Mouse (Mus musculus): ENCODE measurements around the gene Cyct. TPM values are rescaled to one million over a fixed set of nuclear protein-coding genes. Genes with fewer than 3 reads are reported as not detected.

Gene Cyct
- polyA plus RNA-seq, 1 experiment: not detected

DNA sequence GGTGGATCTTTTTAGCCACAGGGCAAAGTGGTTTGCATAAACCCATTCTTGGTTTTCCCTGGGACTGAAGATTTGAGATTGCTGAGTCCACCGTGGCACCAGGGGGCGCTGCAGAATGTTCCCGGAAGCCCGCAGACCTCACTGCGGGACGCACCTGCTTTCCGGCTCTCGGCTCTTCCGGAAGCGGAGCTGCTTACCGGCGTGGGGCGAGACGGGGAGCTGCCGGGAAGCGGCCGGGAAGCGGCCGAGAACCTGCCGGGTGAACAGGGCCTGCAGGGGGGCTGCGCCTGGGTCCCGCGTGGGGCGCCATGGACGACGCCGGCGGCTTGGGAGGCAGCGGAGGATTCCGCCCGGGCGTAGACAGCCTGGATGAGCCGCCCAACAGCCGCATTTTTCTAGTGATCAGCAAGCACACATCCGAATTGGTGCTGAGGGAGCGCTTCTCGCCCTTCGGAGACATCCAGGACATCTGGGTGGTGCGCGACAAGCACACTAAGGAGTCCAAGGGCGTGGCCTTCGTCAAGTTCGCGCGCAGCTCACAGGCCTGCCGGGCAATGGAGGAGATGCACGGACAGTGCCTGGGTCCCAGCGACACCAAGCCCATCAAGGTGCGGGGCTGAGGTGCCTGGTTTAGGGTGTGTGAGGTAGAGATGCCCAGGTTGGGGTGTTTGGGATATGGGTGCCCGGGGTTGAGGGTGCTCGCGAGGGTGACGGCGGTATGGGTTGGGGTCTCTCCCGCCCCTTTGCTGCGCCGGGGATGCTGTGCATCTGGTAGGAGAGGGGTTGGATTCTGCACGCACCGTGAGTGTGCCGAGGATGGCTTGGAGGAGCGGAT lies 9.8 kb upstream of the Cyct start, which contains the start of gene Rbm45:
Gene Rbm45, plus strand, starts transcription at position 164 of the 835 bp plus-strand sequence.
- TF ChIP-seq POLR2A (IDR thresholded peaks at IDR 0.05; ENCODE audit: control insufficient read depth, extremely low read depth, insufficient read depth, low read length, poor library complexity) (peak; percentile 65; the same call in 1 of the 2 replicates), CTCF (IDR thresholded peaks at IDR 0.05; ENCODE audit: borderline replicate concordance, control insufficient read depth, extremely low read depth, insufficient read depth, low read length, poor library complexity) (peak; percentile 87; the same call in 1 of the 2 replicates)
- H3K4me1 ChIP-seq (replicated peaks; ENCODE audit: control insufficient read depth, insufficient read depth, low read length): peaks cover 6% of the 10 kb centered on the region
- under 1% methylated on average over 61 of the region's 61 CpGs for WGBS
- peaks cover 23% of the 10 kb centered on the region for H3K36me3 ChIP-seq (ENCODE audit: control insufficient read depth, insufficient read depth, low read length)
- H3K27ac ChIP-seq (ENCODE audit: control insufficient read depth, insufficient read depth, low read length): 0 out of 2 replicates have a peak within 1 kb of the TSS, but pooled peaks have one; percentile 14
- no peaks in the 10 kb centered on the region for H3K27me3 ChIP-seq (ENCODE audit: control insufficient read depth, insufficient read depth, low read length)
- DNase-seq: peak; percentile 90
- peak within 1 kb of the TSS; percentile 95 for H3K4me3 ChIP-seq (ENCODE audit: control insufficient read depth, insufficient read depth, low read length)

DNA sequence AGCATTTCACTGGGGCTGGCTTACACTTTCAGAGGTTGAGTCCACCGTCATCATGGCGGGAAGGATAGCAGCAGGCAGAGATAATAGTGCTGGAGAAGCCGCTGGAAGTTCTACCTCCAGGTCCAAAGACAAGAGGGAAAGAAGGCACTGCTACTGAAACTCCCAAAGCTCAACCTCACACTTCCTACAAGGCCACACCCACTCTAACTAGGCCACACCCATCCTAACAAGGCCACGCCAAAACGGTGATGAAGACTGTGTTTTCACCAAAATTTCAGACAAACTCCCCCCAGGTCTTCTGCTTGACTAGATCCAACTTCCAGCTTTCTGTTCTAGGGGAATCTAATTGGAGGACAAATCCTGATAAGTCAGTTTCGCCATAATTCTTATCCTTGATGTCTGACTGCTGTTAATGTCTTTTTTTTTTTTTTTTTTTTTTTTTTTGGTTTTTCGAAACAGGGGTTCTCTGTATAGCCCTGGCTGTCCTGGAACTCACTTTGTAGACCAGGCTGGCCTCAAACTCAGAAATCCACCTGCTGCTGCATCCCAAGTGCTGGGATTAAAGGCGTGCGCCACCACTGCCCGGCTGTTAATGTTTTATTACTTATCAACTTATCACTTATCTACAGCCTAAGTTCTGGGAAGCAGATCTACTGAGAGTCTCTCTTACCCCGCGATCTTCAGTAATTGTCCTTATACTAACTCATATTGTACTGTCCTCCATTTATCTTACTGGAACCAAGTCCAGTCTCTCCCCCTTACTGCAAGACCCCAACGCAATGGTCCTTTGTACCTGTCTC lies 8.8 kb upstream of the Cyct start:
- WGBS: 81% methylated on average over 13 of the region's 13 CpGs
- Histone ChIP-seq H3K4me1 (replicated peaks; ENCODE audit: control insufficient read depth, insufficient read depth, low read length) (peaks cover 6% of the 10 kb centered on the region), H3K4me3 (ENCODE audit: control insufficient read depth, insufficient read depth, low read length) (no peak overlapping the region), H3K27me3 (ENCODE audit: control insufficient read depth, insufficient read depth, low read length) (no peaks in the 10 kb centered on the region), H3K36me3 (ENCODE audit: control insufficient read depth, insufficient read depth, low read length) (peaks cover 19% of the 10 kb centered on the region), H3K27ac (ENCODE audit: control insufficient read depth, insufficient read depth, low read length) (no peak overlapping the region)
- TF ChIP-seq CTCF (IDR thresholded peaks at IDR 0.05; ENCODE audit: borderline replicate concordance, control insufficient read depth, extremely low read depth, insufficient read depth, low read length, poor library complexity): no peak
- no peak for TF ChIP-seq POLR2A (IDR thresholded peaks at IDR 0.05; ENCODE audit: control insufficient read depth, extremely low read depth, insufficient read depth, low read length, poor library complexity)
- DNase-seq: no peak

DNA sequence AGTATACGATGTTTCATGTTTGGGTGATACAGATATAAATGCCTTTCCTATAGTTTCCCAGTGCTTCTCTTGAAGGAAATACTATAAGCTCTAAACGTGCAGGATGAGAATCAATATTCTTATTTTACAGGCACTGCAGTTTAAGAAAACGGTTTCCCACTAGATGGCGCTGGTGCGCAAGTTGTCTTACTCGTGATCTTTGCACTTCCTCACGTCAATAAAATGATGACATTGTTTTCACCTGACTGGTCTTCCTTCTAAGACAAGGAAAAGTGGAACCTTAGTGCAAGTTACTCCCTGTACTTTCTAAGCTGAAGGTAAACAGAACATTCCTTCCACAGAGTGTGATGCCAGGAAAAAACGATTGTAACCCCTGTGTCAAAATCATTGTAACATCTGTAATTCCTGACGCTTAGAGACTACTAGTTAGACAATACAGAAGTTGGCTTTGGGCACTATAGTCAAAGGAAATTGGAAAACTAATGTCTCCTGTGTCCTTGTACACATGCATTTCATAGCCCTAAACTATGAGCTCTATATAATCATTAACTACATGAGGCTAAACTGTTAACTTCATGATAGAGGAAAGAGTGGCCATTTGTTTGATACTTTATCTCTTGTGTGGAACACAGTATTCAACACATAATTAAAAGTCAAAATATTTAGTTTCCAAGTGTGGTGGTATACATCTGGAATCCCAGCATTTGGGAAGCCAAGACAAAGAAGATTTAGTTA lies 7.1 kb upstream of the Cyct start:
- peak; percentile 82 for DNase-seq
- H3K27me3 ChIP-seq (ENCODE audit: control insufficient read depth, insufficient read depth, low read length): no peaks in the 10 kb centered on the region
- TF ChIP-seq CTCF (IDR thresholded peaks at IDR 0.05; ENCODE audit: borderline replicate concordance, control insufficient read depth, extremely low read depth, insufficient read depth, low read length, poor library complexity) (no peak), POLR2A (IDR thresholded peaks at IDR 0.05; ENCODE audit: control insufficient read depth, extremely low read depth, insufficient read depth, low read length, poor library complexity) (no peak)
- H3K4me1 ChIP-seq (replicated peaks; ENCODE audit: control insufficient read depth, insufficient read depth, low read length): peaks cover 6% of the 10 kb centered on the region
- 18% methylated on average over 9 of the region's 9 CpGs for WGBS
- H3K4me3 ChIP-seq (ENCODE audit: control insufficient read depth, insufficient read depth, low read length): no peak overlapping the region
- no peak overlapping the region for H3K27ac ChIP-seq (ENCODE audit: control insufficient read depth, insufficient read depth, low read length)
- peaks cover 8% of the 10 kb centered on the region for H3K36me3 ChIP-seq (ENCODE audit: control insufficient read depth, insufficient read depth, low read length)

DNA sequence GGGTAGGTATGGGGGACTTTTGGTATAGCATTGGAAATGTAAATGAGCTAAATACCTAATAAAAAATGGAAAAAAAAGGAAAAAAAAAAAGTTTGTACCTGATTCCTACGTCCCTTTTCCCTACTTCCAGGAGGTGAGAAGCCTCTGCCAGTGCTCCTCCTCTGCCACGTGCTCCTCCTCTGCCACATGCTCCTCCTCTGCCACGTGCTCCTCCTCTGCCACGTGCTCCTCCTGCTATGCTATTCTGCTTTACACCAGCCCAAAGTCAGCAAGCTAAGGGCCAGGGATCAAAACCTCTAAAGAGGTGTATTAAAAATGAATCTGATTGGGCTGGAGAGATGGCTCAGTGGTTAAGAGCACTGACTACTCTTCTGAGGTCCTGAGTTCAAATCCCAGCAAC lies 5.6 kb upstream of the Cyct start:
- Histone ChIP-seq H3K27me3 (ENCODE audit: control insufficient read depth, insufficient read depth, low read length) (no peaks in the 10 kb centered on the region), H3K36me3 (ENCODE audit: control insufficient read depth, insufficient read depth, low read length) (no peaks in the 10 kb centered on the region), H3K27ac (ENCODE audit: control insufficient read depth, insufficient read depth, low read length) (no peak overlapping the region), H3K4me1 (replicated peaks; ENCODE audit: control insufficient read depth, insufficient read depth, low read length) (0 out of 2 replicates have a peak, but pooled peaks cover 3% of the 10 kb centered on the region), H3K4me3 (ENCODE audit: control insufficient read depth, insufficient read depth, low read length) (no peak overlapping the region)
- no peak for DNase-seq
- 80% methylated on average over 4 of the region's 4 CpGs for WGBS
- TF ChIP-seq POLR2A (IDR thresholded peaks at IDR 0.05; ENCODE audit: control insufficient read depth, extremely low read depth, insufficient read depth, low read length, poor library complexity) (no peak), CTCF (IDR thresholded peaks at IDR 0.05; ENCODE audit: borderline replicate concordance, control insufficient read depth, extremely low read depth, insufficient read depth, low read length, poor library complexity) (no peak)

DNA sequence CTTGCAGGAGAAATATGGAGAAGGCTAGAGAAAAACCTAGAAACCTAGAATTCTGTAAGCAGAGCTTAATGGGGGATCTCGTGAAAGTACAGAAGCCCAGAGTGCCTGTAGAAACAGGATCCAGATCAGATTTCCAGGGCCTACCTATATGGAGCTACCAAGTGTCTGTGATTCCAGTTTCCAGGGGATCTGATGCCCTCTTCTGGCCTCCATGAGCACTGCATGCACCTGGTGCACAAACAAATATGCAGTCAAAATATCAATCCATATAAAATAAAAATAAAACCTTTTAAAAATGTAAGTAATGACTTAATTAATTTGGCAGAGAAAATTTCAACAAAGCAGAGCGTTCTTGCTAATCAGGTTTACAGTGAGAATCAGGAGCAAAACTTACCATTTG lies 1.9 kb upstream of the Cyct start:
- no peaks in the 10 kb centered on the region for H3K4me1 ChIP-seq (replicated peaks; ENCODE audit: control insufficient read depth, insufficient read depth, low read length)
- H3K36me3 ChIP-seq (ENCODE audit: control insufficient read depth, insufficient read depth, low read length): no peaks in the 10 kb centered on the region
- no peak overlapping the region for H3K4me3 ChIP-seq (ENCODE audit: control insufficient read depth, insufficient read depth, low read length)
- WGBS: 71% methylated on average over 2 of the region's 2 CpGs
- no peak overlapping the region for H3K27ac ChIP-seq (ENCODE audit: control insufficient read depth, insufficient read depth, low read length)
- H3K27me3 ChIP-seq (ENCODE audit: control insufficient read depth, insufficient read depth, low read length): no peaks in the 10 kb centered on the region
- TF ChIP-seq CTCF (IDR thresholded peaks at IDR 0.05; ENCODE audit: borderline replicate concordance, control insufficient read depth, extremely low read depth, insufficient read depth, low read length, poor library complexity): no peak
- no peak for TF ChIP-seq POLR2A (IDR thresholded peaks at IDR 0.05; ENCODE audit: control insufficient read depth, extremely low read depth, insufficient read depth, low read length, poor library complexity)
- no peak for DNase-seq

DNA sequence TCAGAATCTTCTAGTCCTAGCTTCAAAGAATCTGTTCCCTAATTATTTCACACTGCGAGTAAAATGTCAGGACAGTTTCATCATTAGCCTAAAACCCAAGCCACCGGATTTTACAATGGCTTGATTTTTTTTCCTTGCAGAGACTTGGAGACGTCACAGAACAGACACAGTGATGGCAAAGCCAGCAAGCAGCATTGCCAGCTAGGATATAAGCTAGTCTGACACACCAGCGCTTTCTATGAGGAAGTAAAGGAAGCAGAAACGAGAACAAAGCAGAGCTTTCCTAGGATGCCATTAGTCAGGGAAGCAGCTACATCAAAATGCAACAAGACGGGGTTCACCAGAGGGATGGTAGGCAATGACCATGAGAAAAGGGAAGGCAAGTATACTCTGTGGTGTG lies 12.4 kb downstream of the Cyct start:
- WGBS: 69% methylated on average over 6 of the region's 6 CpGs
- Histone ChIP-seq H3K4me1 (replicated peaks; ENCODE audit: control insufficient read depth, insufficient read depth, low read length) (no peaks in the 10 kb centered on the region), H3K36me3 (ENCODE audit: control insufficient read depth, insufficient read depth, low read length) (no peaks in the 10 kb centered on the region), H3K27ac (ENCODE audit: control insufficient read depth, insufficient read depth, low read length) (no peak overlapping the region), H3K4me3 (ENCODE audit: control insufficient read depth, insufficient read depth, low read length) (no peak overlapping the region), H3K27me3 (ENCODE audit: control insufficient read depth, insufficient read depth, low read length) (no peaks in the 10 kb centered on the region)
- no peak for DNase-seq
- TF ChIP-seq POLR2A (IDR thresholded peaks at IDR 0.05; ENCODE audit: control insufficient read depth, extremely low read depth, insufficient read depth, low read length, poor library complexity) (no peak), CTCF (IDR thresholded peaks at IDR 0.05; ENCODE audit: borderline replicate concordance, control insufficient read depth, extremely low read depth, insufficient read depth, low read length, poor library complexity) (no peak)

Measured in thymus, adult 2 months (tissue).